Mouse (Mus musculus): Measurements from ENCODE around the gene Rhno1.

Gene Rhno1

DNA sequence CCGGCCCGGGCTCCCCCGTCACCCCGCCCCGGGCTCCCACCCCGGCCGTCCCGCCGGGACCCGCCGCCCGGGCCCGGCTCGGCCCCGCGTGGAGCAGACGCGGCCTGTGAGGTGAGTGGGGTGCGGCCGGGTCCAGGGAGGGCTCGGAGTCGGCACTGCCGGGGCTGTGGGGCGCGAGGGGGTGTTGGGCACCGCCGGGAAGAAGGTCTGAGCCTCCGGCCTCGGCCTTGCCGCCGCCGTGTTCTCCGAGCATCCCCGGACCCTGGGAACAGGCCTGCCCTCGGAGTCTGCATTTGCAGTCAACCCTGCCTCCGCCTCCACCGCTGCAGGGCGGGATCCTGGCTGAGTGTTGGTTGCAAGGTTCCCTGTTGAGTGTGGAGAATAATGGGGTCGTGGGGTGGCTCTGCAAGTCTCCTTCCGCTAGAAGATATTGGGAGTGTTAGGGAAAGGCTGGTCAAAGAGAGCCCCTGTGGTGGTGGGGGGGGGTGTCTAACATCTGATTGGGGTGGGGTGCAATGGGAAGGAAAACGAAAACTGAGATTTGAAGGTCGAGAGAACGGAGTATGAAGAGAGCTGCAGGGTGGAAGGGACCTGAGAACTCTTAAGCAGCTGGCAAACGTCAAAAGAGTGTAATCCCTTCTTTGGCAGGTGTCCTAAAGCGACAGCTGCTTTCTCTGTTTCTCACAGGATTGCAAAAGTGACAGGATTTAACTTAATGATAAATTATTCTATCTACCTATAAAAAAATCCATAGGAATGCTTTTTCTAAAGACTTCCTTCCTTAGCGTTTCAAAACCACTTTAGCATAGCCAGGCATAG is 505 bp upstream of the Rhno1 start:
- DNase-seq (ENCODE audit: low read depth, low spot score), result peak; percentile 70

- DNase-seq (ENCODE audit: low read depth, low spot score), result no peak
Observed at GRCm38 (mm10) chr6:128361901-128362300, 810 bp downstream of the Rhno1 start.

GRCm38 (mm10) chr6:128358999-128359398 is 3.7 kb downstream of the Rhno1 start:
- DNase-seq (ENCODE audit: low read depth, low spot score), result peak; percentile 86

DNA sequence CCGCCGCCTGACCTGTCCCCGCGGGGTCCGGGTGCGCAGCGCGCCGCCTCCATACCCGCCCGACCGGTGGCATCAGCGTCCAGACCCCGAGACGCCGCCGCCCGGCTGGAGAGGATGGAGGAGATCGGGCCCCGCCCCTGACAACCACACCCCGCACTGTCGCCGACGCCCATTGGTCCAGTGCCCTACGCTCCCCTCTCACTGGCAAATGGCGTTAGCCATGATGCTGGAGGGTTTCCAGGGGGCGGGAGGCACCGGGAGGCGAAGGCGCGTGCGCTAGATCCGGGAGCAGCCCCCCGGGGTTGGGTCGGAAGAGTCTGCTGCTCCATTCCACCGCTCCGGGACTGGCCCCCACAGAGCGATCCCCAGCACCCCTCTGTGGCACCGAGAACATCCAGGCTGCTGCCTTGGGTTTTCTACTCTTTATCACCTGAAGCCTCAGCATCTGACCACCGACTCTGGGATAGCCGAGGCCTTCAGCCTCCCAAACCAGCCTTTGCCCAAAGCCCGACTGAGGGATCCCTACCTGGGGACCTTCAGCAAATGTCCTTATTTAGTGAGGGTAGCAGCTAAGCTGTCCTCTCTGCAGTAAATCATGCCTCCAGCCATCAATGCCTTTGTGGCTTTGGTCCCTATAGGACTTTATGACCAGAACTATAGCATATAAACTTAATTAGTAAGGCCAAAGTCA is 6.8 kb downstream of the Rhno1 start, which contains the start of gene Tulp3:
Gene Tulp3 (minus strand): TSS at position 126 of the 691 bp plus-strand sequence.
- peak; percentile 97 for DNase-seq (ENCODE audit: low read depth, low spot score)

- peak; percentile 79 for DNase-seq (ENCODE audit: low read depth, low spot score)
Observed at GRCm38 (mm10) chr6:128355201-128355681, 7.5 kb downstream of the Rhno1 start.

DNA sequence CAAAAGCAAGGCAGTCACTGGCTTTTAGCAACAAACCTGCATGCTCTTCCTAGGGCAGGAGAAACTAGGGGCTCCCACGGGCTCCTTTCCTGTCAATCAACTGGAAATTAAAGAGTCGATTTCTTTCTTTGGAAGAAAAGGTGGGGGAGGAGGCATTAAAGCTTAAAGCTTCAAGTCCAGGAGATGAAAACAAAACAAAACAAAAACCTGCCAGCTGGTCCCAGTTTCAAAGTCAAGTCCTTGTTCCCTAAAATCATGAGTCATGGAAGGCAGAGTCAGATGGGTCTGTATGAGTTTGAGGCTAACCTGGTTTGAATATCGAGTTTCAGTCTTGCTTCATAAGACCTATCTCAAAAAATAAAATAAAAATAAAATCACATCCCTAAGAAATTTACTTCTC is 8.6 kb downstream of the Rhno1 start:
- DNase-seq (ENCODE audit: low read depth, low spot score), result no peak

- DNase-seq (ENCODE audit: low read depth, low spot score), result no peak
Observed at GRCm38 (mm10) chr6:128349711-128350110, 13.0 kb downstream of the Rhno1 start.

- DNase-seq (ENCODE audit: low read depth, low spot score), result no peak
Observed at GRCm38 (mm10) chr6:128346782-128347181, 15.9 kb downstream of the Rhno1 start.

DNA sequence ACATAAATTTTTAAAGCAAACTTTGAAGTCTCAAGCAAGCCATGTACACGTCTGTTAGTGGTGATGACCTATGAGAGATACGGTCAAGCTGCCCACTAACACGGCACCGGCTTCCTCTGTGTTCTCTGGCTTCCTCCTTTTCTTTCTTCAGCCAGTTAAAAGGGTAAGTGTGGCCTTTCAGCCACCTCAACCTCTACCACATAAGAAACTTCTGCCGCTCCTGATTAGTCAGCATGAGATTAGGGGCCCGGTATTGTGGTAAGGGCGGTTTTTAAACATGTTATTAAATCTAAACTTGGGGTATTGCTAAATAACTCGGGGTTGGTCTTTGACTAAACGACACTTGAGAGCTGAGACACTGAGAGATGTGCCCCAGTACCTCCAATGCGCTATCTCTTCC is 17.1 kb downstream of the Rhno1 start:
- DNase-seq (ENCODE audit: low read depth, low spot score), result no peak

- DNase-seq (ENCODE audit: low read depth, low spot score), result peak; percentile 52
Observed at GRCm38 (mm10) chr6:128341956-128342723, 20.6 kb downstream of the Rhno1 start.

- no peak for DNase-seq (ENCODE audit: low read depth, low spot score)
Observed at GRCm38 (mm10) chr6:128338876-128339275, 23.8 kb downstream of the Rhno1 start.

DNA sequence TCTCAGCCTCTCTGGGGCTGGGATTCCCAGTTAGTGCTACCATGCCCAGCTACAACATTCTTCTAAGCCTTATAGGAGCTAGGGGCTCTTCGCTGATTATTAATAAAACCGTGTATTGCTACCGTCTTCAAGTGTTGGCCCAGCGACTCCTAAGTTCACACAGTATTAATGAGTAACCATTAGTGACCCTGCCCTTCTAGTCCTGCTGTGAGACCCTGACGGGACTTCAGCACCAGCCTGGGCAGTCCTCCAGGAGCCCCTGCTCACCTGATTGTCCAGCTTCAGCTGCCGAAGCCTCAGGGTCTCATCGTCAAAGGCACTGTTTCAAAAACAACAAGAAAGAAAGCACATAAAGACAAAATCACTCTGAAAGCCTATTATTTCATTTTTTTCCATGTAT is 25.2 kb downstream of the Rhno1 start:
- no peak for DNase-seq (ENCODE audit: low read depth, low spot score)

DNA sequence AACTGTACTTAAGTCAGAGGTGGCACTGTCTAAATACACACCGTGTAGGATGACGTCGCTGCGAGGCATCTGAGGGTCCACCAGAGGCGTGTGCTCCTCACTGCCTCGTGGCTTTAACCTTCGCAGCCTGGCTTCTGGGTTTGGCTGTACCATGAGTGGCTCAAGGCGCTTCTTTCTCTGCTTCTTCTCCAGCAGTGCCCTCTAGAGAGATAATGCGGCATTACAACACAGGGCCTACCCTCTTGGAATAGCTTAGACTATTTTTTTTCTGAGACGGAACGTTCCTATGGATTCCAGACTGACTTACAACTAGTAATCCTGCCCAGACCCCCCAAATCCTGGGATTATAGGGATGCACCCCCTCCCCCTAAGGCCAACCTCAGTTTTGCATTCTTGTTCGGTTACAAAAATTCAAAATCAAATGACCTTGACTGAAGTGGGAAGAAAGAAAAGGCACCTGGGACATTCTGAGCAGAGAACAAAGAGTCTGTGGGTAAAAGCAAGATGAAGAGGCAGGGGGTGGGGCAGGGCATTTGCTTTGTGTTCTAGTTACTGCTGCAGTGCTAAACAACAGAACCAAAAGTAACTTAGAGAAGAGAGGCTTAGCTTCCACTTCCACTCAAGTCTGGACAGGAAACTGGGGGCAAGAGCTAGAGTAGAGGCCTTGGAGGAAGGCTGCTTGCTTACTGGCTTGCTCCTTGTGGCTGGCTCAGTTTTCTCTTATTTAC is 28.1 kb downstream of the Rhno1 start:
- DNase-seq (ENCODE audit: low read depth, low spot score), result peak; percentile 95

DNA sequence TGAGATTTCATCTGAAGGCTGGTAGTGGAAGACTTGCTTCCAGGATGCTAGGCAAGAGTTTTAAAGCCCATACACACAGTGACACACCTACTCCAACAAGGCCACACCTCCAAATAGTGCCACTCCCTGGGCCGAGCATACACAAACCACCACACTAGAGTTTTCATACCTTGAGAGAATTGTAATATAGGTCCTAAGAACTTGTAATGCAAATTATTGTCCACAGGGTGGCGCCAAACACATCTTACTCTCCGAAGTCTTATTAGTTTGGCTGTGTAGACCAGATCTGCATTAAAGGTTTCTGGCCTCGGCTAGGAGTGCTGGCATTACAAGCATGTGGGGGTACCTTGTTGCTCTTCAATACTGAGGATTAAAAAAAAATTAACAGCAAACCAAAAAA is 44.4 kb downstream of the Rhno1 start:
- peak; percentile 86 for DNase-seq (ENCODE audit: low read depth, low spot score)

DNA sequence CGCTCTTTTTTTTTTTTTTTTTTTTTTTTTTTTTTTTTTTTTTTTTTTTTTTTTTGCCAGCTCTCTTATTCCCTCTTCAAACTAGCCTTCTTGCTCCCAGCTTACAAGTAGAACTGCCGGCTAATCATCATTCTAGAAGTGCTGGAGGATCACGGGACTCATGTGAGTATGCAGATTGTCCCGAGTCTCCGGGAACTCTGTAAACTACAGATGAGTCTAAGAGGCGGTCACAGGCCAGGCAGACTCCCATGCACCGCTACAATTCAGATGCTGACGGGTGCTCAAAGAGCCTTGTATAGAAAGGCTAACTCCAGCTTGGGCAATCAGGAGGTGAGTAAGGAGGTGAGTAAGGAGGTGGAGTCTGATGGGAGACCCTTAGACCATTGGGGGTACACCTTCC is 47.1 kb downstream of the Rhno1 start:
- peak; percentile 72 for DNase-seq (ENCODE audit: low read depth, low spot score)

- DNase-seq (ENCODE audit: low read depth, low spot score), result peak; percentile 62
Observed at GRCm38 (mm10) chr6:128314796-128315195, 47.9 kb downstream of the Rhno1 start.

DNA sequence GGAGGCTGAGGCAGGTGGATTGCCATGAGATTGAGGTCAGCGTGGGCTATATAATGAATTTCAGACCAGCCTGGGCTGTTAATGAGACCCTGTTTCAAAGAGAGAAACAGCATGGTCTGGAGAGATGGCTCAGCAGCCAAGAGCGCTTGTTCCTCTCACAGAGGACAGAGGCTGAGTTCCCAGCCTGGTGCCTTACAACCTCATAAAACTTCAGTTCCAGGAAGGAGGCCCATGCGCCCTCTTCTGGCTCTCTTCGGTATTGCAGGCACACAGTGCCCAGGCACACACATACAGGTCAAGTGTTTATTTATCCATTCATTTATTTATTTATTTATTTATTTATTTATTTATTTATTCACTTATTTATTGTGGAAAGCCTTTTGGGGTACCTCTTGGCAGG is 54.4 kb downstream of the Rhno1 start:
- peak; percentile 92 for DNase-seq (ENCODE audit: low read depth, low spot score)
